Mouse (Mus musculus) stomach, postnatal 0 days (tissue): ENCODE data around the gene Dlgap3. TPM values are rescaled to one million over a fixed set of nuclear protein-coding genes. Genes with fewer than 3 reads are reported as not detected.

Source experiments
- ATAC-seq: fragments of 200-750 bp; cut with Nextera tagmentation; 2 replicates; pipeline ENCODE4 v1.8.0; 2017; ENCODE audit not compliant: low FRiP score, low TSS enrichment
- DNase-seq: peaks from one replicate; pipeline ENCODE4 v3.0.0-alpha.2; 2016; ENCODE audit warnings: low spot score
- H3K27ac ChIP-seq: fragments of 300-500 bp; sonication (generic); replicated peaks from 2 replicates; pipeline ENCODE4 v1.5.1; 2014; ENCODE audit warnings: mild to moderate bottlenecking, control low read depth
- H3K27me3 ChIP-seq: fragments of 300-500 bp; sonication (generic); 2 replicates; pipeline ENCODE4 v1.6.1; 2014; ENCODE audit warnings: low read length; ENCODE audit not compliant: control insufficient read depth, insufficient read depth
- H3K36me3 ChIP-seq: fragments of 300-500 bp; sonication (generic); 2 replicates; pipeline ENCODE4 v1.6.1; 2014; ENCODE audit warnings: low read length, mixed read lengths; ENCODE audit not compliant: control insufficient read depth, insufficient read depth
- H3K4me1 ChIP-seq: fragments of 300-500 bp; sonication (generic); replicated peaks from 2 replicates; pipeline ENCODE4 v1.6.1; 2014; ENCODE audit warnings: antibody characterized with exemption; ENCODE audit not compliant: control insufficient read depth, insufficient read depth
- H3K4me2 ChIP-seq: fragments of 300-500 bp; sonication (generic); replicated peaks from 2 replicates; pipeline ENCODE4 v1.6.1; 2014; ENCODE audit warnings: low read depth, mild to moderate bottlenecking, control low read depth, moderate library complexity
- H3K4me3 ChIP-seq: fragments of 300-500 bp; sonication (generic); 2 replicates; pipeline ENCODE4 v1.5.1; 2014; ENCODE audit warnings: low read depth, low read length, control low read depth
- H3K9ac ChIP-seq: fragments of 300-500 bp; sonication (generic); 2 replicates; pipeline ENCODE4 v1.6.1; 2014; ENCODE audit warnings: mild to moderate bottlenecking, low read length, control low read depth, mixed read lengths
- H3K9me3 ChIP-seq: fragments of 300-500 bp; sonication (generic); 2 replicates; pipeline ENCODE4 v1.6.1; 2016; ENCODE audit warnings: low read length; ENCODE audit not compliant: control insufficient read depth
- CTCF ChIP-seq: IDR thresholded peaks from 2 replicates; pipeline ENCODE4 v1.5.1; 2016; ENCODE audit warnings: antibody characterized with exemption, low read depth, mild to moderate bottlenecking, moderate library complexity
- EP300 ChIP-seq: optimal IDR thresholded peaks from 2 replicates; pipeline ENCODE3; 2016; ENCODE audit warnings: antibody characterized with exemption
- WGBS: fragments of 180-500 bp; shearing (Covaris S2); extraction: QIAGEN DNeasy Blood & Tissue Kit; methylation state at CpG from one replicate; pipeline ENCODE4 v1.1.7; 2014; 5-methylcytosine and 5-hydroxymethylcytosine counted together
- polyA plus RNA-seq: library from polyadenylated mRNA; unstranded; fragments of >200 nt; fragmentation: Nextera tagmentation; extraction: Ambion mirVana; gene quantifications from 2 replicates; pipeline ENCODE4 v1.2.1, GENCODE M21; 2015

The Dlgap3 gene
- polyA plus RNA-seq, 1 experiment from 2014 or later, result 0.45 TPM

DNA sequence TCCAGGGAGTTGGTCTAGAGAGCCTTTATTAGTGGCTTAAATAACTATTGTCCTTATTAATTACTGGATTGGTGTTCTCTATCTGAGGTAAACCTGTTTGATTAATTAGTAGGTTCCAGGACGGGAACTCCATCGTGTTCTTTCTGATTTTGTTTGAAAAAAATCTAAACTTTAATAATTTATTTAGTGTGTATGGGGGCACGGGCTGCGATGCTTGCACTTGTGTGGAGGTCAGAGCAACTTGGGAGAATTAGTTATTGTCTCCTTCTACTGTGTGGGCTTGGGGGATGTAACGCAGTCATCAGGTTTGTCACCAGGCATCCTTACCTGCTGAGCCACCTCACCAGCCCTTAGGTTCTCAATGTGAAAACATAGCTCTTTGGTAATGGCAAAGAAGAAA, 1.9 kb upstream of the Dlgap3 start:
- Histone ChIP-seq H3K4me3 (no peak overlapping the region), H3K36me3 (no peaks in the 10 kb centered on the region), H3K4me2 (no peak overlapping the region), H3K27ac (no peak overlapping the region), H3K27me3 (peaks cover 5% of the 10 kb centered on the region; the same call in 1 of the 2 replicates), H3K9ac (no peak overlapping the region), H3K9me3 (no peaks in the 10 kb centered on the region), H3K4me1 (0 out of 2 replicates have a peak, but pooled peaks cover 3% of the 10 kb centered on the region)
- 63% methylated on average over 5 of the region's 5 CpGs for WGBS
- no peak for TF ChIP-seq CTCF
- DNase-seq (no peak), ATAC-seq (no peak)

DNA sequence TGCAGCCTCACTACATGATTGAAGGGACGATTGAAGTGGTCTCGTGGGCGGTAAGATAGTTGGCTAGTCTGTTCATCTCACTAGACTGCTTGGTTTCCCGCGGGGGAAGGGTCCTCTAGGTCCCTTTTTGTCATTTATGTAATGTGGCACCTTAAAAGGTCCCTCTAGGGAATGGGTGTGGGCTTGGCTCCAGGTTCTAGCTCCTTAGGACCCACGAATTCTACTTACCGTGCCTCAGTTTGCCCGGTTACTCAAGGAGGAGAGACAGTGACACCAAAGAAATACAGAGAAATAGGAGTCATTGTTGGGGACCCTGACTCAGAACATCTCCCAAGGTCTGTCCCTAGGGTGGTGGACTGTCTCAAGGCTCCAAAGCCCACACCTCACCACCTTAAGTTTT, 1.3 kb upstream of the Dlgap3 start:
- ATAC-seq (no peak), DNase-seq (no peak)
- no peak overlapping the region for H3K27ac ChIP-seq
- 0 out of 2 replicates have a peak, but pooled peaks cover 3% of the 10 kb centered on the region for H3K4me1 ChIP-seq
- peaks cover 5% of the 10 kb centered on the region; the same call in 1 of the 2 replicates for H3K27me3 ChIP-seq
- H3K4me3 ChIP-seq, result no peak overlapping the region
- 12% methylated on average over 8 of the region's 8 CpGs for WGBS
- H3K9ac ChIP-seq, result no peak overlapping the region
- no peaks in the 10 kb centered on the region for H3K9me3 ChIP-seq
- no peaks in the 10 kb centered on the region for H3K36me3 ChIP-seq
- H3K4me2 ChIP-seq, result peak overlapping the region; percentile 99; the same call in 1 of the 2 replicates
- no peak for TF ChIP-seq EP300
- TF ChIP-seq CTCF, result no peak

DNA sequence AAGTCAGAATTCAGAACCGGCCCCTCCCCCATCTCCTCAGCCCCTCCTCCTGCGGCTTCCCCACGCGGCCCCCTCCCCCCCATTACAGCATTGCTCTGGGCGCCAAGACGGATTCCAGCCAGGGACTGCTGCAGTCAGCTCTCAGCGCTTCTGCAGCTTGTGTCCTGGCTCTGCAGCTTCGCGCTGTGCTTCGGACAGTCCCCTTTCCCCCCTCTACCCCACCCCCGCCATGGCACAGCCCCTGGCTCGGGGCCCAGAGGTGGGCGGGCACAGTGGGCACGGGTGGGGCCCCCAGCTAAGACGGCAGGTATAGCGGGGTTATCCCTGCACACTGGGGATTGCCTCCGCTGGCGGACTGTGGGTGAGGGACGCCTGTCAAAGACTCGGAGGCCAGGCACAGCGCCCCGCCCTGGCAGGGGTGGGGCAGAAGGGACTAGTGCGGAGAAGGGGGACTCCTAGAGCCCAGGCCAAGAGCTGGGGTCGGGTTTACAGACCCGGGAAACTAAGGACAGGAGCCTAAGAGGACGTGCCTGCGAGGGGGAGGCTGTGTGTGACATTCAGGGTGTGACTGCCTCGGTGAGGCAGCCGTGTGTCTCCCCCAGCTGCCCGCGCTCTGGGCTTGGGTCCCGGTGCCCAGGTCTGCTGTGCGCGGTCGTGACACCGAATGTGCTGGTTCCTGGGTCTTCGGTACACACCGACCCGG, 642 bp upstream of the Dlgap3 start:
- H3K4me2 ChIP-seq, result peak overlapping the region; percentile 99
- no peak overlapping the region for H3K27ac ChIP-seq
- H3K27me3 ChIP-seq, result peaks cover 5% of the 10 kb centered on the region; the same call in 1 of the 2 replicates
- H3K4me1 ChIP-seq, result 0 out of 2 replicates have a peak, but pooled peaks cover 3% of the 10 kb centered on the region
- H3K9ac ChIP-seq, result peak overlapping the region; percentile 8; the same call in 1 of the 2 replicates
- H3K9me3 ChIP-seq, result no peaks in the 10 kb centered on the region
- H3K4me3 ChIP-seq, result peak overlapping the region; percentile 66
- WGBS, result 2% methylated on average over 39 of the region's 39 CpGs
- TF ChIP-seq EP300 (no peak), CTCF (no peak; the same call in 1 of the 2 replicates)
- peak; percentile 69 for ATAC-seq
- no peaks in the 10 kb centered on the region for H3K36me3 ChIP-seq
- peak; percentile 48 for DNase-seq

DNA sequence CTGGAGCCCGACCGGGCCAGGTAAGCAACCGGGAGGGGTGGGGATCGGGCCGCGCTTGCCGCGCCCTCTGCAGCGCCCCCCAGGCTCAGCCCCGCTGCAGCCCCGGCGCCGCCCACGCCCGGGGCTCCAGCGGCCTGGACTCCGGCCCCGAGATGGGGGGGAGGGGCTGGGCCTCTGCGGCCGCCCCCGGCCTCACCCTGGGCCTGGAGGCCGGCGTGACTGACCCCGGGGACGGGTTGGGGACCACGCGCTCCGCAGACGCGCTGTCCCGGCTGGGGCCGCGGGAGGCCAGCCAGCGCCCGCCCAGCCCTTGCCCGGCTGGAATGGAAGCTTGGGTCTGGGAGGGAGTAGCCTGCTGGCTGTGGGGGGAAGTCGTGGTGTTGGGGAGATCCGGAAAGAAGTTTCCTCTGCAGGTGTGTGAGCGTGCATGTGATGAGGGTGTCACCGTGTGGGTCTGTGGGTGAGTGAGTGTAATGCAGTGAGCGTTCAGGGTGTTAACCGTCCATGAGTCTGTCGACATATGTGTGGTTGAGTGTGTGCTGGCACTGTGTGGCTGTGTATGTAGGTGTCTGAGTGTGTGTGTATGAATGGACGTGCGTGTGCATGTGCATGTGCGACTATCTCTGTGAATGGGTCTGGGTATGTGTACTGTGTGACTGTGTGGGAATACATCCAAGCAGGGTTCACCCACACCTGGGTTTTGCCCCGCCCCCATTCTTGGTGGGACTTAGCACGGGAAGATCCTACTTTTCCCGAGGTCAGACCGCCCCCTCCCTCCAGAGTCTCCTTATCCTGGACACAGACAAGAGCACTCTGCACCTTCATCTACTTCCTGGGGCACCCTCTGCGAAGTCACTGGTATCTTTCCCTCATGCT, 580 bp downstream of the Dlgap3 start:
- Histone ChIP-seq H3K4me2 (peak overlapping the region; percentile 99), H3K9ac (peak overlapping the region; percentile 53; the same call in 1 of the 2 replicates), H3K27ac (no peak overlapping the region), H3K4me3 (peak overlapping the region; percentile 66), H3K9me3 (no peaks in the 10 kb centered on the region), H3K36me3 (no peaks in the 10 kb centered on the region), H3K4me1 (0 out of 2 replicates have a peak, but pooled peaks cover 3% of the 10 kb centered on the region), H3K27me3 (peaks cover 5% of the 10 kb centered on the region; the same call in 1 of the 2 replicates)
- ATAC-seq, result peak; percentile 34
- TF ChIP-seq EP300 (no peak), CTCF (no peak)
- DNase-seq, result no peak
- WGBS, result 3% methylated on average over 44 of the region's 51 CpGs

DNA sequence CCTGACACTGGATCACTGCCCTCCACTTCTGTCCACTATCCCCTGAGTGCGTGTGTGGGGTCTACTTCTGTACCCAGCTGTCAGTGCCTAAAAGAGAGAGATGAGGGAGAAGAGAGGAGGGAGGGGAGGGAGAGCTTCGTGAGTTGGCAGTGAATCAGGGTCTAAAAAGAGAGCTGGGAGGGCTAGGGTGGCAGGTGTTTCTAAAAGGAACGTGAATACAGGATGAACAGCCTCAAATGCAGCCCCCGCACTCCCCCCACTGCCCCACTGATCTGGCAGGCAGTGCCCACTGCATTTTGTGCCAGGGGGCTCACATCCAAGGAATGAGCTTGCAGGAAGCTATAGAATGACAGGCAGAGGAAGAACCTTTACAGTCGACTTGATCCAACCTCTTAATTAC, 1.9 kb downstream of the Dlgap3 start:
- no peaks in the 10 kb centered on the region for H3K9me3 ChIP-seq
- H3K4me2 ChIP-seq, result no peak overlapping the region
- H3K27me3 ChIP-seq, result peaks cover 5% of the 10 kb centered on the region; the same call in 1 of the 2 replicates
- DNase-seq (no peak), ATAC-seq (no peak)
- 0 out of 2 replicates have a peak, but pooled peaks cover 3% of the 10 kb centered on the region for H3K4me1 ChIP-seq
- no peak overlapping the region for H3K27ac ChIP-seq
- no peak overlapping the region for H3K4me3 ChIP-seq
- no peak overlapping the region for H3K9ac ChIP-seq
- TF ChIP-seq EP300 (no peak), CTCF (no peak)
- H3K36me3 ChIP-seq, result no peaks in the 10 kb centered on the region
- 41% methylated on average over 5 of the region's 5 CpGs for WGBS
